23 mouse cellular contexts compared by ENCODE assay signal in genomic region chr14:74222093-74222492, GRCm38 (mm10).
DNase-seq lines count a peak whose midpoint lies in the region; ATAC-seq and TF ChIP-seq lines count a peak whose summit lies in the region.
"Had no signal": no experiment of that assay in that cellular context is flagged by ENCODE, and none has a peak within 500 bp of the region (broad histone marks: within the 10 kb centered on the region; RNA-seq: fewer than 3 reads in every experiment).

No protein-coding gene starts in this region.

- no peak overlapping the region for H3K9ac ChIP-seq in midbrain, embryonic 11.5 days (ENCODE audit: low read length)
- H3K9ac ChIP-seq: embryonic facial prominence, embryonic 13.5 days; embryonic facial prominence, embryonic 15.5 days; forebrain, embryonic 12.5 days had no signal

- no peaks in the 10 kb centered on the region for H3K36me3 ChIP-seq in midbrain, embryonic 11.5 days (ENCODE audit: control insufficient read depth, insufficient read depth, low read length)
- H3K36me3 ChIP-seq: embryonic facial prominence, embryonic 13.5 days; embryonic facial prominence, embryonic 15.5 days; forebrain, embryonic 10.5 days; forebrain, embryonic 12.5 days had no signal

- no peaks in the 10 kb centered on the region for H3K9me3 ChIP-seq in midbrain, embryonic 11.5 days (ENCODE audit: control insufficient read depth, low read length)
- H3K9me3 ChIP-seq: embryonic facial prominence, embryonic 13.5 days; embryonic facial prominence, embryonic 15.5 days; forebrain, embryonic 10.5 days; forebrain, embryonic 12.5 days had no signal

- H3K4me2 ChIP-seq in midbrain, embryonic 11.5 days, result no peak overlapping the region
- H3K4me2 ChIP-seq: embryonic facial prominence, embryonic 13.5 days; embryonic facial prominence, embryonic 15.5 days; forebrain, embryonic 12.5 days had no signal

- WGBS in midbrain, embryonic 11.5 days, result 85% methylated on average over 1 of the region's 1 CpGs

- TF ChIP-seq CTCF in Patski (IDR thresholded peaks at IDR 0.05), result no peak

- ATAC-seq in Patski, result peak; percentile 98
- ATAC-seq in midbrain, embryonic 11.5 days (ENCODE audit: low FRiP score), result no peak
- ATAC-seq: activated CD4-positive, CD25-positive, alpha-beta regulatory T cell, adult 4 months; forebrain, embryonic 14.5 days; forebrain, embryonic 16.5 days had no signal

- CTCF ChIA-PET in Patski (lab: Charles Lee), result no interaction called here

- H3K27ac ChIP-seq in midbrain, embryonic 11.5 days (ENCODE audit: low read depth, low read length), result no peak overlapping the region
- H3K27ac ChIP-seq: embryonic facial prominence, embryonic 13.5 days; embryonic facial prominence, embryonic 15.5 days; forebrain, embryonic 10.5 days; forebrain, embryonic 12.5 days had no signal

- in situ Hi-C loops in Patski (cut with MboI; ENCODE audit: low pct_unique_long_range_greater_than_20kb), result loop anchor here (10.0 kb wide), 1 partner anchor 117 kb away; no protein-coding TSS in a partner anchor

- POLR2A ChIA-PET in Patski (lab: Charles Lee), result no interaction called here

- no peaks in the 10 kb centered on the region for H3K4me1 ChIP-seq in midbrain, embryonic 11.5 days (ENCODE audit: control insufficient read depth, insufficient read depth, low read length)
- H3K4me1 ChIP-seq: embryonic facial prominence, embryonic 13.5 days; embryonic facial prominence, embryonic 15.5 days; forebrain, embryonic 10.5 days; forebrain, embryonic 12.5 days had no signal

- no peaks in the 10 kb centered on the region for H3K27me3 ChIP-seq in Patski
- no peaks in the 10 kb centered on the region for H3K27me3 ChIP-seq in midbrain, embryonic 11.5 days (ENCODE audit: control insufficient read depth, insufficient read depth, low read length)
- H3K27me3 ChIP-seq: embryonic facial prominence, embryonic 13.5 days; embryonic facial prominence, embryonic 15.5 days; forebrain, embryonic 12.5 days had no signal

- H3K4me3 ChIP-seq in midbrain, embryonic 11.5 days (ENCODE audit: low read depth, low read length), result no peak overlapping the region
- H3K4me3 ChIP-seq: embryonic facial prominence, embryonic 13.5 days; embryonic facial prominence, embryonic 15.5 days; erythroblast, embryonic 14.5 days; forebrain, embryonic 10.5 days; forebrain, embryonic 12.5 days had no signal

- peak; percentile 2 for DNase-seq in 3T3-L1 (ENCODE audit: low read depth, low spot score)
- DNase-seq in Patski (ENCODE audit: low read depth, low spot score), result peak; percentile 35
- peak; percentile 20 for DNase-seq in brain, adult 2 months (ENCODE audit: low read depth, low spot score)
- no peak for DNase-seq in midbrain, embryonic 11.5 days (ENCODE audit: low spot score, missing footprints)
- DNase-seq in kidney, adult 9 months, result no peak
- DNase-seq: adrenal gland, adult 8-10 months; adrenal gland, postnatal 14 days; adrenal gland, postnatal 36 days; cerebellum, adult 11 months; cerebellum, adult 18-20 months; cerebellum, adult 8-10 months; cerebellum, adult 9-11 months; cerebellum, postnatal 14 days; cerebellum, postnatal 36 days; embryo, embryonic 11 days had no signal

Comparison
In these comparisons a context has a peak if more than half of its experiments do, and no peak if none do; other contexts are left out.
1. DNase-seq: peak in 3T3-L1 (single experiment), Patski (single experiment) and brain, adult 2 months (single experiment); none in midbrain, embryonic 11.5 days (single experiment) and kidney, adult 9 months (single experiment).